Comparison of ENCODE assay signal across 8 mouse cellular contexts in the genomic region with DNA sequence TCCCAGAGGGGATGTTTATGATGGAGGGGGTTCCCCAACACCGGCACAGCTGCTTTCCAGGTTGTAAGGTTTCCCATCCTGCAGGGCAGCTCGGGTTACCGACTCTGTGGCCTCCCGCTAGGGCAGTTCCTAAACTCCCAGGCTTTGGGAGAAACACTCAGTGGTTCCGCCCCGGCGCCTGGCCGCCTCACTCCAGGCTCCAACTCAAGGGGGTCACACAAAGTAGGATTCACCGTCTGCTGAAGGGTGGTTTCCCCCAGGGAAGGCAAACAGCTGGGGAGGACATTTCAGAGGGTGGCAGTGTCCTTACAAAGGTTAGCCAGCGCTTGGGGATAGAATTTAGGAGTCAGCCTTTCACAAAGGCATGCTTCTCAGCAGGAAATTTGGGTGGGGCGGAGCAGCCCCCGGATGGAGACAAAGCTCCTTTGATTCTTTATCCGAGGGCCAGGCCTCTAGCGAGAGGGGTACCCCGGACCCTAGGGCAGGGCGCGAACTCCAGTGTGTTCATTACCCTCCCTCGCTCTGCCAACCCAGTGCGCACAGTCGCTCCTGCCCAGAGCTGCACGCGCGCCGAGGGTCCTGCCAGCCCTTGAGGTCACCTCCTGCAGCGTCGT. TPM values are rescaled to one million over a fixed set of nuclear protein-coding genes. Genes with fewer than 3 reads are reported as not detected.
DNase-seq lines count a peak whose midpoint lies in the region; ATAC-seq and TF ChIP-seq lines count a peak whose summit lies in the region.

No protein-coding gene starts in this region.

- H3K4me3 ChIP-seq in G1E (ENCODE audit: low read depth, low read length), result peak overlapping the region; percentile 66; the same call in 1 of the 2 replicates
- H3K4me3 ChIP-seq in heart, embryonic 10.5 days, result peak overlapping the region; percentile 77
- H3K4me3 ChIP-seq in limb, embryonic 10.5 days, result peak overlapping the region; percentile 67

- no peak for ATAC-seq in G1E (ENCODE audit: extremely low read depth, insufficient number of reproducible peaks, low FRiP score, poor library complexity, severe bottlenecking)

- under 1% methylated on average over 26 of the region's 26 CpGs for WGBS in heart, embryonic 10.5 days
- under 1% methylated on average over 26 of the region's 26 CpGs for WGBS in limb, embryonic 10.5 days

- peak overlapping the region; percentile 88 for H3K27ac ChIP-seq in heart, embryonic 10.5 days
- H3K27ac ChIP-seq in limb, embryonic 10.5 days, result peak overlapping the region; percentile 99

- H3K27me3 ChIP-seq in G1E (ENCODE audit: insufficient read depth, low read length), result peaks cover 49% of the 10 kb centered on the region
- no peaks in the 10 kb centered on the region for H3K27me3 ChIP-seq in heart, embryonic 10.5 days (ENCODE audit: insufficient read depth, poor library complexity, severe bottlenecking)
- H3K27me3 ChIP-seq in limb, embryonic 10.5 days (ENCODE audit: low read depth, poor library complexity, severe bottlenecking), result no peaks in the 10 kb centered on the region

- no peak for DNase-seq in G1E (ENCODE audit: low spot score)
- peak; percentile 77 for DNase-seq in embryo, embryonic 10 days (ENCODE audit: low spot score)
- no peak for DNase-seq in heart, embryonic 10.5 days (ENCODE audit: low spot score)
- DNase-seq in limb, embryonic 10.5 days (ENCODE audit: low spot score), result peak; percentile 84
- DNase-seq in neural tube, embryonic 10.5 days (ENCODE audit: extremely low spot score, low spot score), result peak; percentile 76
- DNase-seq in cerebellum, adult 11 months, result no peak
- DNase-seq in cerebellum, adult 9-11 months, result no peak
- DNase-seq in frontal cortex, postnatal 14 days (ENCODE audit: low spot score in 2 of 2), result no peak

- peaks cover 2% of the 10 kb centered on the region for H3K9me3 ChIP-seq in G1E (replicated peaks)
- no peaks in the 10 kb centered on the region for H3K9me3 ChIP-seq in heart, embryonic 10.5 days
- no peaks in the 10 kb centered on the region for H3K9me3 ChIP-seq in limb, embryonic 10.5 days (replicated peaks)

- H3K4me1 ChIP-seq in G1E (ENCODE audit: insufficient read depth, low read depth, low read length), result peaks cover 13% of the 10 kb centered on the region
- H3K4me1 ChIP-seq in heart, embryonic 10.5 days, result peaks cover 48% of the 10 kb centered on the region
- peaks cover 56% of the 10 kb centered on the region for H3K4me1 ChIP-seq in limb, embryonic 10.5 days

- TF ChIP-seq CTCF in G1E (IDR thresholded peaks at IDR 0.05; ENCODE audit: low read depth, low read length), result no peak

- no peaks in the 10 kb centered on the region for H3K36me3 ChIP-seq in G1E (replicated peaks)
- H3K36me3 ChIP-seq in heart, embryonic 10.5 days, result peaks cover 22% of the 10 kb centered on the region
- H3K36me3 ChIP-seq in limb, embryonic 10.5 days, result peaks cover 21% of the 10 kb centered on the region

RNA-seq across cellular contexts. Expression of gene Nid2, which starts 0.5 kb away (rescaled TPM):
- total RNA-seq in G1E (2014; fragmentation: Nextera tagmentation) (not detected in 2 replicates), G1E (2017) (0.06 and 0.33 TPM in 2 replicates)
- 0.02 and 0.08 TPM in 2 replicates for polyA plus RNA-seq in G1E (2012)
- polyA plus RNA-seq in heart, embryonic 10.5 days (2016; fragmentation: Nextera tagmentation; extraction: Ambion mirVana), result 169 and 250 TPM in 2 replicates
- 98.5 TPM in 2 replicates for polyA plus RNA-seq in limb, embryonic 10.5 days (2016; fragmentation: Nextera tagmentation; extraction: Ambion mirVana)

Comparison
In these comparisons a context has a peak if more than half of its experiments do, and no peak if none do; other contexts are left out.
1. DNase-seq: peak in embryo, embryonic 10 days (single experiment), limb, embryonic 10.5 days (single experiment) and neural tube, embryonic 10.5 days (single experiment); none in G1E (single experiment), heart, embryonic 10.5 days (single experiment), cerebellum, adult 11 months (single experiment), cerebellum, adult 9-11 months (single experiment) and frontal cortex, postnatal 14 days (0 of 2).
2. RNA of gene Nid2, which starts 0.5 kb away (polyA plus RNA-seq): 169 to 250 TPM in heart, embryonic 10.5 days and 98.5 TPM in limb, embryonic 10.5 days; 0.02 to 0.08 TPM in G1E; every median in the first group is over 10 times any median in the second.
3. Peak in every context shown above with its lines, with median percentiles within 50 percentile points of each other: H3K4me3 ChIP-seq.